ENCODE assay signal across 8 mouse cellular contexts in genomic region chr14:20640644-20641437, GRCm38 (mm10). TPM values are rescaled to one million over a fixed set of nuclear protein-coding genes. Genes with fewer than 3 reads are reported as not detected.
DNase-seq lines count a peak whose midpoint lies in the region; ATAC-seq and TF ChIP-seq lines count a peak whose summit lies in the region.

Gene Usp54, minus strand, starts transcription at chr14:20641063.

- peak within 1 kb of the TSS; percentile 87 for H3K4me2 ChIP-seq in kidney, embryonic 15.5 days

- no peak for TF ChIP-seq CTCF in bone marrow macrophage, adult 2 months (IDR thresholded peaks at IDR 0.05; ENCODE audit: low read depth, low read length)
- TF ChIP-seq CTCF in embryonic fibroblast, embryonic 13.5 days (IDR thresholded peaks at IDR 0.05; ENCODE audit: borderline replicate concordance, insufficient read depth, low read length): no peak

- peak within 1 kb of the TSS; percentile 82 for H3K9ac ChIP-seq in kidney, embryonic 15.5 days

- under 1% methylated on average over 73 of the region's 73 CpGs for WGBS in heart, embryonic 10.5 days
- under 1% methylated on average over 71 of the region's 73 CpGs for WGBS in kidney, embryonic 15.5 days

- H3K27me3 ChIP-seq in heart, embryonic 10.5 days (ENCODE audit: insufficient read depth, poor library complexity, severe bottlenecking): no peaks in the 10 kb centered on the region
- no peaks in the 10 kb centered on the region for H3K27me3 ChIP-seq in kidney, embryonic 15.5 days

- peak within 1 kb of the TSS; percentile 86 for H3K27ac ChIP-seq in bone marrow macrophage, adult 2 months (ENCODE audit: insufficient read depth, low read depth, low read length)
- peak within 1 kb of the TSS; percentile 84 for H3K27ac ChIP-seq in embryonic fibroblast, embryonic 13.5 days (ENCODE audit: insufficient read depth, low read length)
- H3K27ac ChIP-seq in heart, embryonic 10.5 days: peak within 1 kb of the TSS; percentile 98
- peak within 1 kb of the TSS; percentile 96 for H3K27ac ChIP-seq in kidney, embryonic 15.5 days

- H3K4me1 ChIP-seq in bone marrow macrophage, adult 2 months (ENCODE audit: control insufficient read depth, insufficient read depth, low read length): peaks cover 5% of the 10 kb centered on the region
- H3K4me1 ChIP-seq in embryonic fibroblast, embryonic 13.5 days (ENCODE audit: control insufficient read depth, insufficient read depth, low read length): no peaks in the 10 kb centered on the region
- peaks cover 18% of the 10 kb centered on the region for H3K4me1 ChIP-seq in heart, embryonic 10.5 days
- H3K4me1 ChIP-seq in kidney, embryonic 15.5 days: peaks cover 13% of the 10 kb centered on the region

- H3K36me3 ChIP-seq in heart, embryonic 10.5 days: no peaks in the 10 kb centered on the region
- H3K36me3 ChIP-seq in kidney, embryonic 15.5 days: no peaks in the 10 kb centered on the region

- no peak for TF ChIP-seq POLR2A in bone marrow macrophage, adult 2 months (IDR thresholded peaks at IDR 0.05; ENCODE audit: borderline replicate concordance, low read depth, low read length)
- TF ChIP-seq POLR2A in embryonic fibroblast, embryonic 13.5 days (IDR thresholded peaks at IDR 0.05; ENCODE audit: low read depth, low read length): peak; percentile 91

- H3K9me3 ChIP-seq in heart, embryonic 10.5 days: no peaks in the 10 kb centered on the region
- H3K9me3 ChIP-seq in kidney, embryonic 15.5 days (replicated peaks): no peaks in the 10 kb centered on the region

- ATAC-seq in kidney, embryonic 15.5 days (replicated peaks; ENCODE audit: low FRiP score): peak; percentile 96
- peak; percentile 97 for ATAC-seq in monocyte, adult 5-6 weeks (replicated peaks; ENCODE audit: insufficient number of reproducible peaks, low FRiP score, low TSS enrichment, poor library complexity, severe bottlenecking)

- peak; percentile 99 for DNase-seq in A20 (ENCODE audit: low read depth, low spot score)
- peak; percentile 98 for DNase-seq in heart, embryonic 10.5 days (ENCODE audit: low spot score)
- peak; percentile 99 for DNase-seq in liver
- DNase-seq in spleen, postnatal 4 days (ENCODE audit: low spot score in 2 of 2): peak; percentile 98 to 99

- peak within 1 kb of the TSS; percentile 96 for H3K4me3 ChIP-seq in bone marrow macrophage, adult 2 months (ENCODE audit: insufficient read depth, low read length)
- H3K4me3 ChIP-seq in embryonic fibroblast, embryonic 13.5 days (ENCODE audit: insufficient read depth, low read length): peak within 1 kb of the TSS; percentile 83
- peak within 1 kb of the TSS; percentile 95 for H3K4me3 ChIP-seq in heart, embryonic 10.5 days
- peak within 1 kb of the TSS; percentile 85 for H3K4me3 ChIP-seq in kidney, embryonic 15.5 days (replicated peaks)

RNA-seq across cellular contexts. Expression of gene Usp54, which starts in this region (rescaled TPM):
- 2.9 and 3.4 TPM in 2 replicates for polyA plus RNA-seq in bone marrow macrophage, adult 2 months (2012; ENCODE audit: insufficient read depth, insufficient read length, missing spikeins)
- 7.1 and 8.4 TPM in 2 replicates for polyA plus RNA-seq in embryonic fibroblast, embryonic 13.5 days (2011; ENCODE audit: insufficient read length, low read depth, missing spikeins)
- polyA plus RNA-seq in heart, embryonic 10.5 days (2016; fragmentation: Nextera tagmentation; extraction: Ambion mirVana): 7.3 and 7.5 TPM in 2 replicates
- 8.4 and 8.9 TPM in 2 replicates for polyA plus RNA-seq in kidney, embryonic 15.5 days (2015; fragmentation: Nextera tagmentation; extraction: Ambion mirVana)
- total RNA-seq in monocyte, adult 5-6 weeks (2017): 0.57 to 5.1 TPM (median 2.0 TPM) in 3 replicates

Comparison
In these comparisons a context has a peak if more than half of its experiments do, and no peak if none do; other contexts are left out.
1. Peak in every context shown above with its lines: DNase-seq, ATAC-seq, H3K4me3 ChIP-seq and H3K27ac ChIP-seq.